Mouse (Mus musculus): Measurements from ENCODE around the gene Dna2. TPM values are rescaled to one million over a fixed set of nuclear protein-coding genes. Genes with fewer than 3 reads are reported as not detected.

Gene Dna2
- polyA plus RNA-seq, 1 experiment = 5.1 TPM

DNA sequence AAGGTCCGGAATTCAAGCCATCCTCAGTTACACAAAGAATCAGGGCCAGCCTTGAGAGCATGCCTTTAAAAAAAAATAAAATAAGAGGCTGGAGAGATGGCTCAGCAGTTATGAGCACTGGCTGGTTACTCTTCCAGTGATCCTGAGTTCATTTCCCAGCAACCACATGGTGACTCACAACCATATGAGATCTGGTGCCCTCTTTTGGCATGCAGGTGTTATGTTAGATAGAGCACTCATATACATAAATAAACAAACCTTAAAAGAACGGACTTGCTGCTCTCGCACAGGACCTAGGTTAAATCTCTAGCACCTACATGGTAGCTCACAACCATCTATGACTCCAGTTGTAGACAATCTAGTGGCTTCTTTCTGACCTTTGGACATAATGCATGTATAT is 61.4 kb downstream of the Dna2 start:
- TF ChIP-seq POLR2A (IDR thresholded peaks at IDR 0.05; ENCODE audit: low read depth, low read length) (no peak), CTCF (IDR thresholded peaks at IDR 0.05; ENCODE audit: borderline replicate concordance, insufficient read depth, low read length) (no peak)
- no peak overlapping the region for H3K27ac ChIP-seq (ENCODE audit: insufficient read depth, low read length)
- no peak overlapping the region for H3K4me3 ChIP-seq (ENCODE audit: insufficient read depth, low read length)
- peaks cover 5% of the 10 kb centered on the region; the same call in 1 of the 2 replicates for H3K4me1 ChIP-seq (ENCODE audit: control insufficient read depth, insufficient read depth, low read length)

DNA sequence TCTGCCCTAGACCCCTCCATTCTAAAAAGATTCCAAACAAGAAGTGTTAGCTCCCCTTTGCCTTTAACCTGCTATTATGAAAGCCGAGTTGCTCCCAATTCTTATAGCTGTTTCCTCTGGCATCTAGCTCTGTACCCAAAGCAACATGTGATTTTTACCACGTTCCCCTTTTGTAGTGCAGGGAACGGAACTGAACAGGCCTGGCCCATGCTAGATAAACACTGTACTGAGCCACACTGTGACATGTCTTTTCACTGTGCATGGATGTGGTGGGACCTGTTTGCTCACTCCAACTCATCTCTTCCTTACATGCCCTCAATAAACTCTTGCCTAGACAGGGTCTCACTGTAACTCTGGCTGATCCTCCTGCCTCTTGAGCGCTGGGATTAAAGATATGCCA is 63.4 kb downstream of the Dna2 start:
- no peak overlapping the region for H3K4me3 ChIP-seq (ENCODE audit: insufficient read depth, low read length)
- peak overlapping the region; percentile 95; the same call in 1 of the 2 replicates for H3K27ac ChIP-seq (ENCODE audit: insufficient read depth, low read length)
- H3K4me1 ChIP-seq (ENCODE audit: control insufficient read depth, insufficient read depth, low read length) = peaks cover 5% of the 10 kb centered on the region; the same call in 1 of the 2 replicates
- TF ChIP-seq CTCF (IDR thresholded peaks at IDR 0.05; ENCODE audit: borderline replicate concordance, insufficient read depth, low read length) (no peak), POLR2A (IDR thresholded peaks at IDR 0.05; ENCODE audit: low read depth, low read length) (no peak)

DNA sequence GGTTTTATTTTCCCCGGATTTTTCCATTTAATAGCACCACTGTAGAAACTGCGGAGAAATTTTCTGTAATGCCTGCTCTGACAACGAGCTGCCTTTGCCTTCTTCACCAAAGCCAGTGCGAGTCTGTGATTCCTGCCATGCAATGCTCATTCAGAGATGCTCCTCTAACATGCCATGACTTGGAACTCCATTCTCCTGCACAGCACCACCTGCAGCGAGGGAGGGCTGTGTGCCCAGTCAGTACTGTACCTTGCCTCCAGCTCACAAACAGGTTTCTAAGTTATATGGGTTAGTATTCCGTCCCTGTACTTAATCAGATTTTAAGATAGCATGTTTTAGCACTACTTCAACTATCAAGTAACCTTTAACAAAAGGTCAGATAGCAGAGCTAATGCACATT is 64.7 kb downstream of the Dna2 start:
- TF ChIP-seq CTCF (IDR thresholded peaks at IDR 0.05; ENCODE audit: borderline replicate concordance, insufficient read depth, low read length) = no peak
- no peak for TF ChIP-seq POLR2A (IDR thresholded peaks at IDR 0.05; ENCODE audit: low read depth, low read length)
- peak overlapping the region; percentile 74 for H3K27ac ChIP-seq (ENCODE audit: insufficient read depth, low read length)

DNA sequence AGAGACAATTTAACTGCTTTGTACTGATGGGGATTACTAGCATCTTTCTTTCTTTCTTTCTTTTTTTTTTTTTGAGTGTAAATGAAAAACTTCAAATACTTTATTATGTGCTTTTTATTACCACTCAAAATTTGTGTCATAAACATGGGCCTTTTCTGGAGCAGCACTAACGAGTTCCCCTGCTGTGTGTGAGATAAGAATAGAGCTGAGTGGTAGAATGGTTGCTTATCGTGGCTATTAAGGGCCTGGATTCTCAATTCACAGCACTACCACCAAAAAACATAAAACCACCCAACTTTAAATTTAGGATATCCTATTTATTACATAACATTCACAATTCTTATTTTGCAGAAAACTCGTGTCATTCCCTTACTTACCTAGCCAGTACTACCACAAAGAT is 66.7 kb downstream of the Dna2 start:
- TF ChIP-seq POLR2A (IDR thresholded peaks at IDR 0.05; ENCODE audit: low read depth, low read length) (no peak), CTCF (IDR thresholded peaks at IDR 0.05; ENCODE audit: borderline replicate concordance, insufficient read depth, low read length) (no peak)
- Histone ChIP-seq H3K27ac (ENCODE audit: insufficient read depth, low read length) (no peak overlapping the region), H3K4me3 (ENCODE audit: insufficient read depth, low read length) (no peak overlapping the region)

More for the DNA sequence above, 64.7 kb downstream of the Dna2 start:
- no peak overlapping the region for H3K4me3 ChIP-seq (ENCODE audit: insufficient read depth, low read length)
- H3K4me1 ChIP-seq (ENCODE audit: control insufficient read depth, insufficient read depth, low read length) = peaks cover 5% of the 10 kb centered on the region; the same call in 1 of the 2 replicates

DNA sequence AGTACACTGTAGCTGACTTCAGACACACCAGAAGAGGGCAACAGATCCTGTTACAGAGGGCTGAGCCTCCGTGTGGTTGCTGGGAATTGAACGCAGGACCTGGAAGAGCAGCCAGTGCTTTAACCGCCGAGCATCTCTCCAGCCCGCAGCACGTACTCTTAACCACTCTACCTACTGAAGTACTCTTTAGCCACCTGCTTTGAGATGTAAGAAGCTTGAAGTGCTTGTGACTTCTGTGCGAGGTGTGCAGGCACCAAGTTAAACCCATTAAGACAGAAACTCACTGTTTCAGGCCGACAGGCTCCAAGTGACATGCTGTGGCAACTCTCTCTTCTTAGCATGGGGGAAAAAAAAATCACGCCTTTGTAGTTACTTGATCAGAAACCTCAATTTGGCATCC is 67.3 kb downstream of the Dna2 start:
- no peak overlapping the region for H3K27ac ChIP-seq (ENCODE audit: insufficient read depth, low read length)
- peaks cover 5% of the 10 kb centered on the region; the same call in 1 of the 2 replicates for H3K4me1 ChIP-seq (ENCODE audit: control insufficient read depth, insufficient read depth, low read length)
- TF ChIP-seq POLR2A (IDR thresholded peaks at IDR 0.05; ENCODE audit: low read depth, low read length) (no peak), CTCF (IDR thresholded peaks at IDR 0.05; ENCODE audit: borderline replicate concordance, insufficient read depth, low read length) (no peak)
- no peak overlapping the region for H3K4me3 ChIP-seq (ENCODE audit: insufficient read depth, low read length)

More for the DNA sequence above, 66.7 kb downstream of the Dna2 start:
- H3K4me1 ChIP-seq (ENCODE audit: control insufficient read depth, insufficient read depth, low read length) = peaks cover 5% of the 10 kb centered on the region; the same call in 1 of the 2 replicates

DNA sequence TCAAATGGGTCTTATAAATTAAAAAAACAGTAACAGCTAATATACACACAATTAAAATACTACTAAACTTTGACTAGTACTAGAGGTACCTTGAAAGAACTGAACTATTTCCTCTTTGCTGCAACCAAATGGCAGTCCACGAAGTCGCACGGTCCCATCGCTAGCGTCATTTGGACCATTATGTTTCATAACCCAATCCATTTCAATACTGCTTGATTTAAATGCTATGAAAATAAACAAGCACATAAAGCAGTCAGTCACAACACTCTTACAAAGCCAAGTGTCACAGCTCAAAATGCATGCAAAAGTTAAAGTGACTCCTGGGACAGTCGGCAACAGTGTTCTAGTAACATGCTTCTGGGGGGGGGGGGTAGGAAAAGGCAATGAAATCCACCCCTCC is 72.5 kb downstream of the Dna2 start:
- H3K27ac ChIP-seq (ENCODE audit: insufficient read depth, low read length) = no peak overlapping the region
- TF ChIP-seq CTCF (IDR thresholded peaks at IDR 0.05; ENCODE audit: borderline replicate concordance, insufficient read depth, low read length) = no peak
- no peak for TF ChIP-seq POLR2A (IDR thresholded peaks at IDR 0.05; ENCODE audit: low read depth, low read length)
- H3K4me1 ChIP-seq (ENCODE audit: control insufficient read depth, insufficient read depth, low read length) = no peaks in the 10 kb centered on the region
- no peak overlapping the region for H3K4me3 ChIP-seq (ENCODE audit: insufficient read depth, low read length)

DNA sequence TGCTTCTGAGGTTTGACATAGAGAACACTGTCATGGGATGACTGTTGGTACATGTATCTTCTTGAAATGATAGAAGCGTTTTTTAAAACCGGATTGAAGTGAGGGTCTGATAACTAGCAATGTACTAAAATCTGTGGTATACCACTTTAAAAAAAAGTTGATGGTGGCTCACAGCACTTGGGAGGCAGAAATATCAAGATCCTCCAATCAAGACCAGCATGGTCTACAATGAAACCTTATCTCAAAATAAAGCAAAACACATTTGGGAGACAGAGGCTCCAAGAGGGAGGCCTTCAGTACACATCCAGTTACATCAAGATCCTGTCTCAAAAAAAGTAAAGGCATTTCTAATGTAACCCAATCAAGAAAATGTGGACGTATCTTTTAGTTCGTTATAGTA is 74.9 kb downstream of the Dna2 start:
- H3K27ac ChIP-seq (ENCODE audit: insufficient read depth, low read length) = no peak overlapping the region
- TF ChIP-seq CTCF (IDR thresholded peaks at IDR 0.05; ENCODE audit: borderline replicate concordance, insufficient read depth, low read length) = no peak
- peak; percentile 30; the same call in 1 of the 2 replicates for TF ChIP-seq POLR2A (IDR thresholded peaks at IDR 0.05; ENCODE audit: low read depth, low read length)
- H3K4me1 ChIP-seq (ENCODE audit: control insufficient read depth, insufficient read depth, low read length) = no peaks in the 10 kb centered on the region
- peak overlapping the region; percentile 94 for H3K4me3 ChIP-seq (ENCODE audit: insufficient read depth, low read length)

DNA sequence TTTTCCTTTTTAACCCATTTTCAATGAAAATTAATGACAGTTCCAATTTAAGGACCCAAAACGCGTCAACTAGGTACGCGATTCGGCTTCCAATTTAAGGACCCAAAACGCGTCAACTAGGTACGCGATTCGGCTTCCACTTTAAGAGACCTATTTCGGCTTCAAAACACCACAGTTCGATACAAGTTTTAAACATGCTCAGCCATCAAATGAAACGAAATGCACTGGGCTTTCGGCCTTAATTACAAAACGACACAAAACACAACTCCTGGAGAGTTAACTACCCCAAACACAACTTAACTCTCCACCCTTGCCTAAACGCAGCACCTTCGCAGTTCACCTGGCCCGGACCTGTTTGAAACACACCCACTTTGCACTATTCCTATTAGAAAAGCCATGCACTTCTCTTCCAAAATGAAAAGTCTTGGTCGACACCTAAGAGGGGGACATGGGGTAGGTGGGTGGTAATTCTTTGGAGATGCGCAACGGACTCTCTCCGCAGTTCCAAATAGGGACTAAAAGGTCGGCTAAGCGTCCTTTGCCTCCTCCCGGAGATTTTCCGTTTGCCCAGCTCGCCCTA is 75.8 kb downstream of the Dna2 start:
- H3K27ac ChIP-seq (ENCODE audit: insufficient read depth, low read length) = peak overlapping the region; percentile 98

DNA sequence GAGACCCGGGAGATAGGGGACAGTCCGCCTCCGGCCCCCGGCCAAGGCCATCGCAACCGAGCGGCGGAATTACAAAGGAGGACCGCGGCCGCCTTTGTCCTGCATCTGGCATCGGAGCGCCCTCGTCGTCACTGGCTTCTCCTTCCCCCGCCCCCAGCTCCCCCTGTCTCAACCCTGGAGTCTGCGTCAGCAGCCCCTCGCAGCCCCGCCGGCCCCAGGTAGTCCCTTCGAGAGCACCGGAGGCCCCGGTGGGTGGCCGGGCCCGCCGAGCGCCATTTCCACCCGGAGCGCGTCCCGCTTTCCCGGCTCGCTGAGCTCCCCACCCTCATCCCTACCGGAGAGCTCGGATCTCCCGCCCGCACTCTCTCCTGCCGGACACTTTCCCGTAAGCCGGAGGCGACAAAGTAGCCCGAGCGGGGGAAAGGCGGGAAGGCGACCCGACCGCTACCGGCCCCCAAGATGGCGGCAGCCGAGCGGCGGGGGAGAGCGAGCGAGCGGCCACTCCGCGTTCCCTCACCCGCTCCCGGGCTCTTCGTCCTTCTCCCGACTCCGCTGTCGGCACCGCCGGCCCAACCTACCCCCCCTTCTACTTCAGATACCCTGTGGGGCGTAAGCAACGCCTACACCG is 76.4 kb downstream of the Dna2 start:
- H3K27ac ChIP-seq (ENCODE audit: insufficient read depth, low read length) = peak overlapping the region; percentile 98
- no peaks in the 10 kb centered on the region for H3K4me1 ChIP-seq (ENCODE audit: control insufficient read depth, insufficient read depth, low read length)
- H3K4me3 ChIP-seq (ENCODE audit: insufficient read depth, low read length) = peak overlapping the region; percentile 94
- TF ChIP-seq POLR2A (IDR thresholded peaks at IDR 0.05; ENCODE audit: low read depth, low read length) (no peak), CTCF (IDR thresholded peaks at IDR 0.05; ENCODE audit: borderline replicate concordance, insufficient read depth, low read length) (no peak)

More for the DNA sequence above, 75.8 kb downstream of the Dna2 start:
- no peak for TF ChIP-seq CTCF (IDR thresholded peaks at IDR 0.05; ENCODE audit: borderline replicate concordance, insufficient read depth, low read length)
- TF ChIP-seq POLR2A (IDR thresholded peaks at IDR 0.05; ENCODE audit: low read depth, low read length) = 0 out of 2 replicates have a peak, but pooled peaks have one; percentile 8
- peak overlapping the region; percentile 94 for H3K4me3 ChIP-seq (ENCODE audit: insufficient read depth, low read length)
- no peaks in the 10 kb centered on the region for H3K4me1 ChIP-seq (ENCODE audit: control insufficient read depth, insufficient read depth, low read length)

Other genes starting within 250 kb of the Dna2 start
- gene Stox1, start 220.9 kb upstream of the Dna2 start, polyA plus RNA-seq (2011; ENCODE audit: insufficient read length, low read depth, missing spikeins) = not detected in 2 replicates
- gene Ccar1, start 154.7 kb upstream of the Dna2 start, polyA plus RNA-seq (2011; ENCODE audit: insufficient read length, low read depth, missing spikeins) = 101 and 108 TPM in 2 replicates
- 2.4 and 8.8 TPM in 2 replicates for gene Tet1, start 38.0 kb upstream of the Dna2 start, polyA plus RNA-seq (2011; ENCODE audit: insufficient read length, low read depth, missing spikeins)
- gene Slc25a16, start 26.4 kb upstream of the Dna2 start, polyA plus RNA-seq (2011; ENCODE audit: insufficient read length, low read depth, missing spikeins) = 16.6 and 18.6 TPM in 2 replicates
- 22.0 and 22.4 TPM in 2 replicates for gene Rufy2, start 33.2 kb downstream of the Dna2 start, polyA plus RNA-seq (2011; ENCODE audit: insufficient read length, low read depth, missing spikeins)
- gene Hnrnph3, start 77.2 kb downstream of the Dna2 start, polyA plus RNA-seq (2011; ENCODE audit: insufficient read length, low read depth, missing spikeins) = 47.6 and 68.4 TPM in 2 replicates
- gene Pbld2, start 77.3 kb downstream of the Dna2 start, polyA plus RNA-seq (2011; ENCODE audit: insufficient read length, low read depth, missing spikeins) = 2.3 TPM in 1 of 2 replicates, not detected in the other
- 0.42 TPM in 1 of 2 replicates, not detected in the other for gene Pbld1, start 113.1 kb downstream of the Dna2 start, polyA plus RNA-seq (2011; ENCODE audit: insufficient read length, low read depth, missing spikeins)
- not detected in 2 replicates for gene Atoh7, start 152.6 kb downstream of the Dna2 start, polyA plus RNA-seq (2011; ENCODE audit: insufficient read length, low read depth, missing spikeins)

Data from embryonic fibroblast, embryonic 13.5 days (primary cell).